Mouse (Mus musculus) spleen, postnatal 4 days (tissue): Measurements from ENCODE around the gene Gimd1.

ENCODE experiments used
- DNase-seq, 2 experiments: peaks; one replicate each; pipeline ENCODE4 v3.0.0; 2022; ENCODE audit warnings: low spot score in 2 of 2

Gene Gimd1

DNA sequence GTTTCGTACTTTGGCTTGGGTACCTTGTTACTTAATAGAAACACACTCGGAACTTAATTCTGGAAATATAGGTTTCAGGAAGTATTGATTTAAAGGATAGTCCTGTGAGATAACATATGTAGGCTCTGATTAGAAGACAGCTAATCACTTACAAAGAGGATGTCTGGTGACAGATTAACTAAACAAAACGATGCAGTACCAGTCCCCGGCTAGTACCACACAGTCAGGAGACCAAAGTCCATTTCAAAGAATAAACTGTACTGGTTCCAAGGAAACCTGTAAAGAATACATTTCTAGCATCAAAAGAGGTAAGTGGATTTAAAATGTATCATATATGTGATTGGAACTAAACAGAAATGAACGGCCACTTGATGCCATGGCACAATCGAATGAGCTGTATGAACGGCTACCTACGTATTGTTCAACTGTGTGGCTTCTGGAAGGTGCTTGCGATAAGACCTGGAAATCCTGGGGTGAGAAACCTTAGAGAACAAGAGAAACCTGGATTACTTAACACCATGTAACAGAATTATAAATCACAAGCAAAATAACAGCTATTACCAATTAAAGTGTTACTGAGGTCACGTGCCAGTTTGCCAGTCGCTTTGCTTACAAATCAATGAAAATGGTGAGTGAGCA is at the start of gene Gimd1:
Gene Gimd1, plus strand, starts transcription at position 220 of the 639 bp plus-strand sequence.
- no peak for DNase-seq

- DNase-seq = no peak
These were observed 48.4 kb upstream of the Gimd1 start for GRCm38 (mm10) chr3:132581198-132581597.

- no peak for DNase-seq
These were observed 47.3 kb upstream of the Gimd1 start for GRCm38 (mm10) chr3:132582339-132582738.

DNA sequence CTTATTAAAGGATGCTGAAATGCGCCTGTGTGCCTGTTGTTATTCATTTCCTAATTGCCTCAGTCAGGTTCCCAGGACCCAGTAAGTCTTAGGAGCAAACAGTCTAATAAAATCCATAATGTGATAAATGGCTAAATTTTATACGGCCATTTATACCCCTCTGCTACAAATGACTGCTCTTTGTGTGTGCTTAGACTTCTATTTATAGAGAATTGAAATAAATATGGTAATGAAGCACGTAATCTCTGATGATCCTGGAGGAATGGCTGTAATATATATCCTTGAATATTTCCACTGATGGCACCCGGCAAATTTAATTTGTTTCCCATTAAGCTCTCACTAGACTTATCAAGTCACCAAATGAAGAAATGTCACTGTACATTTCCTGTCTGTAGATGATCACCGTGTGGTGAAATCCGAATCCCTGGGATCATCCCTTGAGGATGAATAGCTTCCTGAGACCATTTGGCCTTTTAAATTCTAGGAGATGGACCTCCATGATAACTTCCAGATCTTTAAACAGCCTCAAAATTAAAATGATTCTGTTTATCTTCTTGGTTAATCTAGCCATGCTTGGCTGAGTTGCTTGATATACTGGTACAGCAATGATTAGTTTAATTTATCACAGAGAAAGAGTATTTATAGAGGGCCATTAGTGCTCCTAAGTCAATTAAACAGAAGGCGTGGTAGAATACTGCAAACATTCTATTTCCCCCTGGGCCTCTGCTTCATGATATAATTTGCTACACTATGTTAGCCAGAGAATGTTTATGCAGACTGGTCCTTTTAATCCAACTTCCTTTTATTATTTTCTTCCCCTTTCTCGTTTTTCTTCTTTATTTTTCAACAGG is 44.3 kb upstream of the Gimd1 start:
- no peak for DNase-seq

- DNase-seq = no peak
These were observed 41.5 kb upstream of the Gimd1 start for GRCm38 (mm10) chr3:132588146-132588545.

GRCm38 (mm10) chr3:132590010-132590409 is 39.6 kb upstream of the Gimd1 start:
- DNase-seq = no peak

DNA sequence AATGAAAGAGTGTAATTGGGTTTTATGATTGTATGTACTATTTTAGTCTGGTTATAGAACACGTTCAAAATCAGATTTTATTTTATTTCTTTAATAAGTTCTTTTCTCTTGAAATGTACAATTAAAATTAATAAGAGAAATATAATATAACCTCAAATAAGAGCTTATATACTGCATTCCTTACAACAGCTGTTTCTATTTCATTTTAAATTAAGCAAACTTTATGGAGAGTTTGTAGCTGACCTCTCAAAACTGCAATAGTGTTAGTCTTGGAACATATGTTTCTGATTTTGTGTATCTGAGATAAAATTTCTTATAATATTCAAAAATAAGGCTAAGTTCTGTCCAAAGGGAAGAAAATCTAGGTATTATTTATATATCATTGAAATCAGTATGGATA is 39.0 kb upstream of the Gimd1 start:
- no peak for DNase-seq

- no peak for DNase-seq
These were observed 879 bp upstream of the Gimd1 start for GRCm38 (mm10) chr3:132628741-132629140.

DNA sequence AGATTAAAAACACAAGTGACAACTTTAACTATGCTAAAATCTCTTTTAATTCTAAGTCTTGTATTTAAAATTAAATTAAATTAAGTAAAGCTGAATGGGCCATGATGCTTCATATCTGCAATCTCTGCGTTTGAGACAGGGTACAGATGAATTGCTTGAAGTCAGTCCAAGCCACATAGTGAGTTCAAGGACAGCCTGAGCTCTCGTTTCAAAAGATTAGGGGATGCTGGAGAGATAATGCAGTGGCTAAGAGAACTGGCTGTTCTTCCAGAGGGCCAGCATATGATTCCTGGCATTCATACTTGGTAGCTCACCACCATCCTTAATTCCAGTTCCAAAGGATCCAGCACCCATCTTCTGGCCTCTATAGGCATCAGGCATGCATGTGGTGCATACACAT is 3.6 kb downstream of the Gimd1 start:
- DNase-seq = no peak

DNA sequence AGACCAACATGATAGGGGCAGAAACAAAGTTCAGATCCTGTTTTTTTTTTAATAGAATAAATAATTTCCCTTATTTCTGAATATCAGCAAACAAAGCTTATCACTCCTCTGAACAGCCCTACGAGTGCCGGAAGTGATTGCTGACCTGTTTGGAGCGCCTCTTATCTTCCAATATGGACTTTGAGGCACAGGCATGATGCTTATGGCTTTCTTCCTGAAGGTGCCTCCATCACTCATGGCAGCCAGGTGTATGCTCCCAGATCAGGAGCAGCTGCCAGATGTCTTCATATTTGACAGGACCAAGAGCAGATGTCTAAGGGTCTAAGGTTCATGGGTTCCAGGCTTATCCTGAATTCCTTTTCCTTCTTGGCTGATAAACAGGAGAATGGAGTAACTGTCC is 7.5 kb downstream of the Gimd1 start:
- no peak for DNase-seq

DNA sequence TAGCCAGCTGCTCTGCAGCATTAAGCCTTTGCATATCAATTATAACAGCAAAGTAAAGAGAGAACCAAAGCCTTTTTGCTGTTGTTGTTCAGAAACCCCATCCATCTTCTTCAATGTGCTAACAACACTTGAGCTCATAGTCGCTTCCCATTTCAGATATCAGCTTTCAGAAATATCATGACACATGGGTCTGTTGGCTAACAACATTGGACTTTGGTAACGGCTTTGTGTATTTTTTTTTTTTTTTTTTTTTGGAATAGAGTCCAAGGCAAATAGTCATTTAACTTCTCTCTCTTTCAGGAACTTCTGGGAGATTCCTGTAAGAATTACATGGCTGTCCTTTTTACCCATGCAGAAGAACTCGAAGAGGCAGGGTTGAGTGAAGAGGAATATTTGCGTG is 14.5 kb downstream of the Gimd1 start:
- no peak for DNase-seq

DNA sequence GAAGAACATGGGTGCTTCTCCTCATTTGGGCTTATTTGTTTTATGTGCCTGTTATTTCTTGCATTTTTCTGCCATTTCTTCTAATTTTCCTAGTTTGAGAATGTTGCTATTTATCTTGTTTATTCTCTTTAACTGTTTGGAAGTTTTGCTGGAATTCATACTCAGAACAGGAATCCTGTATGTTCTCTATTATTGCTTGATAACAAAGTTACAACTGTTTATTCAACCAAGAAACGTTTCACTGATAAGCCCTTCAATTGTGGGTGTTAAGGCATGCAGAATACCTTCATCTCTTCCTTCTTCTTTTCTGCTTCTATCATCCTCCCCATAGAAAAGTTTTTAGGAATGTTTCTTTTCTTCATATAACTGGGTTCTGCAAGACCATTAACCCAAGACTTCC is 17.2 kb downstream of the Gimd1 start:
- no peak for DNase-seq

GRCm38 (mm10) chr3:132649368-132649767 is 19.7 kb downstream of the Gimd1 start:
- no peak for DNase-seq

- no peak for DNase-seq
These were observed 20.6 kb downstream of the Gimd1 start for GRCm38 (mm10) chr3:132650191-132650590.

GRCm38 (mm10) chr3:132651776-132652175 is 22.2 kb downstream of the Gimd1 start:
- DNase-seq = no peak

- DNase-seq = no peak
These were observed 24.3 kb downstream of the Gimd1 start for GRCm38 (mm10) chr3:132653959-132654358.

GRCm38 (mm10) chr3:132655955-132656354 is 26.3 kb downstream of the Gimd1 start:
- DNase-seq = no peak

GRCm38 (mm10) chr3:132677494-132677893 is 47.9 kb downstream of the Gimd1 start:
- DNase-seq = no peak

- peak; percentile 89 to 93 for DNase-seq
These were observed 54.0 kb downstream of the Gimd1 start, which contains the start of gene Tbck for GRCm38 (mm10) chr3:132683447-132684230. Gene Tbck (plus strand): TSS chr3:132684144.

GRCm38 (mm10) chr3:132684231-132684928 is 54.8 kb downstream of the Gimd1 start, which contains the start of gene Aimp1:
Gene Aimp1 (minus strand): TSS chr3:132684370.
- DNase-seq = no peak
